Mouse (Mus musculus) stomach, postnatal 0 days (tissue): ENCODE results near the gene Coq5. TPM values are rescaled to one million over a fixed set of nuclear protein-coding genes. Genes with fewer than 3 reads are reported as not detected.

ENCODE experiments used
- ATAC-seq: fragments of 200-750 bp; cut with Nextera tagmentation; 2 replicates; pipeline ENCODE4 v1.8.0; 2017; ENCODE audit not compliant: low FRiP score, low TSS enrichment
- DNase-seq: peaks from one replicate; pipeline ENCODE4 v3.0.0-alpha.2; 2016; ENCODE audit warnings: low spot score
- H3K27ac ChIP-seq: fragments of 300-500 bp; sonication (generic); replicated peaks from 2 replicates; pipeline ENCODE4 v1.5.1; 2014; ENCODE audit warnings: mild to moderate bottlenecking, control low read depth
- H3K27me3 ChIP-seq: fragments of 300-500 bp; sonication (generic); 2 replicates; pipeline ENCODE4 v1.6.1; 2014; ENCODE audit warnings: low read length; ENCODE audit not compliant: control insufficient read depth, insufficient read depth
- H3K36me3 ChIP-seq: fragments of 300-500 bp; sonication (generic); 2 replicates; pipeline ENCODE4 v1.6.1; 2014; ENCODE audit warnings: low read length, mixed read lengths; ENCODE audit not compliant: control insufficient read depth, insufficient read depth
- H3K4me1 ChIP-seq: fragments of 300-500 bp; sonication (generic); replicated peaks from 2 replicates; pipeline ENCODE4 v1.6.1; 2014; ENCODE audit warnings: antibody characterized with exemption; ENCODE audit not compliant: control insufficient read depth, insufficient read depth
- H3K4me2 ChIP-seq: fragments of 300-500 bp; sonication (generic); replicated peaks from 2 replicates; pipeline ENCODE4 v1.6.1; 2014; ENCODE audit warnings: low read depth, mild to moderate bottlenecking, control low read depth, moderate library complexity
- H3K4me3 ChIP-seq: fragments of 300-500 bp; sonication (generic); 2 replicates; pipeline ENCODE4 v1.5.1; 2014; ENCODE audit warnings: low read depth, low read length, control low read depth
- H3K9ac ChIP-seq: fragments of 300-500 bp; sonication (generic); 2 replicates; pipeline ENCODE4 v1.6.1; 2014; ENCODE audit warnings: mild to moderate bottlenecking, low read length, control low read depth, mixed read lengths
- H3K9me3 ChIP-seq: fragments of 300-500 bp; sonication (generic); 2 replicates; pipeline ENCODE4 v1.6.1; 2016; ENCODE audit warnings: low read length; ENCODE audit not compliant: control insufficient read depth
- CTCF ChIP-seq: IDR thresholded peaks from 2 replicates; pipeline ENCODE4 v1.5.1; 2016; ENCODE audit warnings: antibody characterized with exemption, low read depth, mild to moderate bottlenecking, moderate library complexity
- EP300 ChIP-seq: optimal IDR thresholded peaks from 2 replicates; pipeline ENCODE3; 2016; ENCODE audit warnings: antibody characterized with exemption
- WGBS: fragments of 180-500 bp; shearing (Covaris S2); extraction: QIAGEN DNeasy Blood & Tissue Kit; methylation state at CpG from one replicate; pipeline ENCODE4 v1.1.7; 2014; 5-methylcytosine and 5-hydroxymethylcytosine counted together
- polyA plus RNA-seq: library from polyadenylated mRNA; unstranded; fragments of >200 nt; fragmentation: Nextera tagmentation; extraction: Ambion mirVana; gene quantifications from 2 replicates; pipeline ENCODE4 v1.2.1, GENCODE M21; 2015

Coq5 gene
- polyA plus RNA-seq, 1 experiment from 2014 or later: 32.6 TPM

GRCm38 (mm10) chr5:115312354-115312753 lies 32.9 kb downstream of the Coq5 start:
- no peak overlapping the region for H3K4me2 ChIP-seq
- H3K9ac ChIP-seq: no peak overlapping the region
- H3K27ac ChIP-seq: peak overlapping the region; percentile 35; the same call in 1 of the 2 replicates
- H3K9me3 ChIP-seq: no peaks in the 10 kb centered on the region
- TF ChIP-seq EP300 (no peak), CTCF (no peak)
- no peak for DNase-seq
- no peak for ATAC-seq
- WGBS: 64% methylated on average over 4 of the region's 4 CpGs
- peaks cover 5% of the 10 kb centered on the region; the same call in 1 of the 2 replicates for H3K4me1 ChIP-seq
- no peaks in the 10 kb centered on the region for H3K27me3 ChIP-seq
- no peak overlapping the region for H3K4me3 ChIP-seq
- H3K36me3 ChIP-seq: no peaks in the 10 kb centered on the region

- H3K36me3 ChIP-seq: no peaks in the 10 kb centered on the region
- H3K4me3 ChIP-seq: no peak overlapping the region
- H3K27me3 ChIP-seq: no peaks in the 10 kb centered on the region
- H3K27ac ChIP-seq: peak overlapping the region; percentile 70; the same call in 1 of the 2 replicates
- H3K4me2 ChIP-seq: no peak overlapping the region
- H3K4me1 ChIP-seq: peaks cover 5% of the 10 kb centered on the region; the same call in 1 of the 2 replicates
- H3K9me3 ChIP-seq: no peaks in the 10 kb centered on the region
- no peak for TF ChIP-seq CTCF
- no peak for TF ChIP-seq EP300
- ATAC-seq: peak; percentile 89
- H3K9ac ChIP-seq: no peak overlapping the region
- WGBS: 51% methylated on average over 10 of the region's 10 CpGs
- DNase-seq: peak; percentile 43
Measured at GRCm38 (mm10) chr5:115312816-115313667, 33.6 kb downstream of the Coq5 start.

GRCm38 (mm10) chr5:115313668-115313943 lies 34.1 kb downstream of the Coq5 start:
- H3K4me2 ChIP-seq: no peak overlapping the region

GRCm38 (mm10) chr5:115316968-115317644 lies 37.6 kb downstream of the Coq5 start:
- 17% methylated on average over 14 of the region's 14 CpGs for WGBS
- Histone ChIP-seq H3K4me2 (no peak overlapping the region; the same call in 1 of the 2 replicates), H3K4me3 (no peak overlapping the region), H3K9me3 (no peaks in the 10 kb centered on the region), H3K36me3 (no peaks in the 10 kb centered on the region), H3K9ac (peak overlapping the region; percentile 53; the same call in 1 of the 2 replicates), H3K4me1 (peaks cover 5% of the 10 kb centered on the region; the same call in 1 of the 2 replicates), H3K27ac (peak overlapping the region; percentile 66), H3K27me3 (no peaks in the 10 kb centered on the region)
- no peak for TF ChIP-seq CTCF
- TF ChIP-seq EP300: no peak
- DNase-seq (peak; percentile 45), ATAC-seq (no peak)

More at GRCm38 (mm10) chr5:115313668-115313943, 34.1 kb downstream of the Coq5 start:
- Histone ChIP-seq H3K4me3 (no peak overlapping the region), H3K36me3 (no peaks in the 10 kb centered on the region), H3K9ac (no peak overlapping the region), H3K27ac (0 out of 2 replicates have a peak overlapping the region, but pooled peaks have one; percentile 49), H3K4me1 (peaks cover 5% of the 10 kb centered on the region; the same call in 1 of the 2 replicates), H3K27me3 (no peaks in the 10 kb centered on the region), H3K9me3 (no peaks in the 10 kb centered on the region)
- no peak for TF ChIP-seq CTCF
- peak; percentile 41 for ATAC-seq
- 51% methylated on average over 5 of the region's 5 CpGs for WGBS
- DNase-seq: peak; percentile 43

GRCm38 (mm10) chr5:115317645-115318328 lies 38.3 kb downstream of the Coq5 start:
- ATAC-seq: no peak

More at GRCm38 (mm10) chr5:115317645-115318328, 38.3 kb downstream of the Coq5 start:
- DNase-seq: peak; percentile 28
- no peak overlapping the region; the same call in 1 of the 2 replicates for H3K4me2 ChIP-seq
- H3K27ac ChIP-seq: peak overlapping the region; percentile 66
- H3K36me3 ChIP-seq: no peaks in the 10 kb centered on the region
- peaks cover 5% of the 10 kb centered on the region; the same call in 1 of the 2 replicates for H3K4me1 ChIP-seq
- H3K9ac ChIP-seq: peak overlapping the region; percentile 31; the same call in 1 of the 2 replicates
- 7% methylated on average over 10 of the region's 10 CpGs for WGBS
- H3K27me3 ChIP-seq: no peaks in the 10 kb centered on the region
- H3K4me3 ChIP-seq: no peak overlapping the region
- TF ChIP-seq CTCF: 0 out of 2 replicates have a peak, but pooled peaks have one; percentile 1
- TF ChIP-seq EP300: no peak
- no peaks in the 10 kb centered on the region for H3K9me3 ChIP-seq
